Mouse (Mus musculus): Measurements from ENCODE around the gene Wfdc1.

Wfdc1 gene

GRCm38 (mm10) chr8:119691989-119692388 is 25.8 kb downstream of the Wfdc1 start:
- DNase-seq (ENCODE audit: low read depth, low spot score), result no peak

- DNase-seq (ENCODE audit: low read depth, low spot score), result no peak
These were observed 28.5 kb downstream of the Wfdc1 start for GRCm38 (mm10) chr8:119694696-119695095.

- no peak for DNase-seq (ENCODE audit: low read depth, low spot score)
These were observed 31.0 kb downstream of the Wfdc1 start for GRCm38 (mm10) chr8:119697163-119697562.

GRCm38 (mm10) chr8:119698960-119699359 is 32.8 kb downstream of the Wfdc1 start:
- DNase-seq (ENCODE audit: low read depth, low spot score), result no peak

GRCm38 (mm10) chr8:119699549-119700134 is 33.5 kb downstream of the Wfdc1 start, which contains the start of gene Atp2c2:
Gene Atp2c2 (plus strand): TSS chr8:119700009.
- DNase-seq (ENCODE audit: low read depth, low spot score), result no peak

GRCm38 (mm10) chr8:119702965-119703364 is 36.8 kb downstream of the Wfdc1 start:
- no peak for DNase-seq (ENCODE audit: low read depth, low spot score)

GRCm38 (mm10) chr8:119707146-119707545 is 41.0 kb downstream of the Wfdc1 start:
- DNase-seq (ENCODE audit: low read depth, low spot score), result no peak

- DNase-seq (ENCODE audit: low read depth, low spot score), result no peak
These were observed 42.3 kb downstream of the Wfdc1 start for GRCm38 (mm10) chr8:119708471-119708870.

- DNase-seq (ENCODE audit: low read depth, low spot score), result no peak
These were observed 42.9 kb downstream of the Wfdc1 start for GRCm38 (mm10) chr8:119708878-119709702.

- no peak for DNase-seq (ENCODE audit: low read depth, low spot score)
These were observed 43.5 kb downstream of the Wfdc1 start for GRCm38 (mm10) chr8:119709703-119710093.

- no peak for DNase-seq (ENCODE audit: low read depth, low spot score)
These were observed 46.1 kb downstream of the Wfdc1 start for GRCm38 (mm10) chr8:119712226-119712625.

GRCm38 (mm10) chr8:119713421-119713820 is 47.3 kb downstream of the Wfdc1 start:
- no peak for DNase-seq (ENCODE audit: low read depth, low spot score)

- no peak for DNase-seq (ENCODE audit: low read depth, low spot score)
These were observed 49.1 kb downstream of the Wfdc1 start for GRCm38 (mm10) chr8:119715221-119715620.

- DNase-seq (ENCODE audit: low read depth, low spot score), result no peak
These were observed 50.6 kb downstream of the Wfdc1 start for GRCm38 (mm10) chr8:119716730-119717299.

GRCm38 (mm10) chr8:119717765-119718164 is 51.6 kb downstream of the Wfdc1 start:
- DNase-seq (ENCODE audit: low read depth, low spot score), result no peak

GRCm38 (mm10) chr8:119719011-119719501 is 52.9 kb downstream of the Wfdc1 start:
- DNase-seq (ENCODE audit: low read depth, low spot score), result no peak

GRCm38 (mm10) chr8:119722348-119722747 is 56.2 kb downstream of the Wfdc1 start:
- no peak for DNase-seq (ENCODE audit: low read depth, low spot score)

- DNase-seq (ENCODE audit: low read depth, low spot score), result no peak
These were observed 57.5 kb downstream of the Wfdc1 start for GRCm38 (mm10) chr8:119723676-119724075.

GRCm38 (mm10) chr8:119724596-119724995 is 58.4 kb downstream of the Wfdc1 start:
- no peak for DNase-seq (ENCODE audit: low read depth, low spot score)

- no peak for DNase-seq (ENCODE audit: low read depth, low spot score)
These were observed 60.9 kb downstream of the Wfdc1 start for GRCm38 (mm10) chr8:119727093-119727492.

- DNase-seq (ENCODE audit: low read depth, low spot score), result no peak
These were observed 62.3 kb downstream of the Wfdc1 start for GRCm38 (mm10) chr8:119728351-119728895.

GRCm38 (mm10) chr8:119732072-119732471 is 65.9 kb downstream of the Wfdc1 start:
- DNase-seq (ENCODE audit: low read depth, low spot score), result no peak
